Mouse (Mus musculus): ENCODE results near the gene Gm20388.

GRCm38 (mm10) chr8:120560535-120560934 is 649.9 kb downstream of the Gm20388 start:
- TF ChIP-seq ZC3H11A (IDR thresholded peaks at IDR 0.05; ENCODE audit: borderline replicate concordance, low read depth, low read length), result no peak
- no peak for TF ChIP-seq MAFK (IDR thresholded peaks at IDR 0.05; ENCODE audit: insufficient read depth, low read depth, low read length)
- TF ChIP-seq CHD2 (IDR thresholded peaks at IDR 0.05; ENCODE audit: low read depth, low read length), result no peak
